Comparison of ENCODE assay signal across 1 mouse cellular context in genomic region chr3:51611972-51612371, GRCm38 (mm10).
A peak's percentile ranks its signal among the peaks of the same experiment; 100 is the strongest.
TF ChIP-seq lines count a peak whose summit lies in the region.

No protein-coding gene starts in this region.

TF ChIP-seq in MEL, 35 proteins besides CTCF, POLR2A, EP300 and RAD21 (continued from another document):
- TF ChIP-seq TBP (IDR thresholded peaks at IDR 0.05; ENCODE audit: low read depth, low read length) (peak; percentile 74; the same call in 1 of the 2 replicates), ZNF384 (IDR thresholded peaks at IDR 0.05; ENCODE audit: low read depth, low read length) (no peak), CHD2 (IDR thresholded peaks at IDR 0.05; ENCODE audit: low read length) (no peak), ZKSCAN1 (IDR thresholded peaks at IDR 0.05; ENCODE audit: low read depth, low read length) (no peak), POLR2AphosphoS2 (IDR thresholded peaks at IDR 0.05; ENCODE audit: low read length) (peak; percentile 51; the same call in 1 of the 2 replicates), JUND (IDR thresholded peaks at IDR 0.05; ENCODE audit: low read depth, low read length) (no peak), ZC3H11A (IDR thresholded peaks at IDR 0.05; ENCODE audit: low read depth, low read length) (peak; percentile 35), MXI1 (IDR thresholded peaks at IDR 0.05; ENCODE audit: low read depth, low read length) (peak; percentile 38; the same call in 1 of the 2 replicates), E2F4 (IDR thresholded peaks at IDR 0.05; ENCODE audit: borderline replicate concordance, low read depth, low read length) (no peak), GABPA (IDR thresholded peaks at IDR 0.05; ENCODE audit: low read depth, low read length) (peak; percentile 45; the same call in 1 of the 2 replicates), ZMIZ1 (IDR thresholded peaks at IDR 0.05; ENCODE audit: low read depth, low read length) (peak; percentile 16; the same call in 1 of the 2 replicates), SMC3 (IDR thresholded peaks at IDR 0.05; ENCODE audit: low read depth, low read length) (peak; percentile 63), USF2 (IDR thresholded peaks at IDR 0.05; ENCODE audit: borderline replicate concordance in 1 of 2, insufficient read depth in 1 of 2, low read depth in 1 of 2, low read length in 2 of 2) (no peak), TAL1 (IDR thresholded peaks at IDR 0.05; ENCODE audit: low read length) (no peak), MYB (IDR thresholded peaks at IDR 0.05; ENCODE audit: low read depth, low read length) (no peak)
TF ChIP-seq in MEL: peak in this region for 15.
